ENCODE assay signal across 8 mouse cellular contexts in genomic region chr8:15438546-15438945, GRCm38 (mm10).
DNase-seq lines count a peak whose midpoint lies in the region; ATAC-seq and TF ChIP-seq lines count a peak whose summit lies in the region.

No protein-coding gene starts in this region.

- intact Hi-C loops in left cerebral cortex, postnatal 36 days (cut with DNase I) = no loop called here

- no peak overlapping the region for H3K9ac ChIP-seq in hindbrain, embryonic 11.5 days (ENCODE audit: low read depth, low read length)
- H3K9ac ChIP-seq in hindbrain, embryonic 16.5 days (ENCODE audit: low read depth, low read length) = no peak overlapping the region
- no peak overlapping the region for H3K9ac ChIP-seq in limb, embryonic 14.5 days (ENCODE audit: low read depth, low read length, severe bottlenecking)

- no peaks in the 10 kb centered on the region for H3K9me3 ChIP-seq in hindbrain, embryonic 11.5 days (ENCODE audit: control insufficient read depth, low read length)
- no peaks in the 10 kb centered on the region for H3K9me3 ChIP-seq in hindbrain, embryonic 16.5 days (ENCODE audit: control insufficient read depth, low read length)
- no peaks in the 10 kb centered on the region for H3K9me3 ChIP-seq in limb, embryonic 14.5 days (ENCODE audit: control insufficient read depth, low read length)

- H3K4me2 ChIP-seq in hindbrain, embryonic 11.5 days (replicated peaks; ENCODE audit: low read depth, low read length) = no peak overlapping the region
- no peak overlapping the region for H3K4me2 ChIP-seq in hindbrain, embryonic 16.5 days (ENCODE audit: low read length)
- no peak overlapping the region for H3K4me2 ChIP-seq in limb, embryonic 14.5 days (replicated peaks; ENCODE audit: low read depth, low read length, severe bottlenecking)

- ATAC-seq in hindbrain, embryonic 11.5 days (ENCODE audit: low FRiP score) = no peak
- ATAC-seq in hindbrain, embryonic 16.5 days = no peak
- ATAC-seq in limb, embryonic 14.5 days (ENCODE audit: low FRiP score, low read depth) = no peak

- H3K36me3 ChIP-seq in hindbrain, embryonic 11.5 days (ENCODE audit: control insufficient read depth, insufficient read depth, low read length) = no peaks in the 10 kb centered on the region
- H3K36me3 ChIP-seq in hindbrain, embryonic 16.5 days (ENCODE audit: control insufficient read depth, insufficient read depth, low read length) = no peaks in the 10 kb centered on the region
- no peaks in the 10 kb centered on the region for H3K36me3 ChIP-seq in limb, embryonic 14.5 days (ENCODE audit: control insufficient read depth, insufficient read depth, low read length)

- no peaks in the 10 kb centered on the region for H3K4me1 ChIP-seq in hindbrain, embryonic 11.5 days (replicated peaks; ENCODE audit: control insufficient read depth, insufficient read depth, low read length)
- H3K4me1 ChIP-seq in hindbrain, embryonic 16.5 days (ENCODE audit: control insufficient read depth, insufficient read depth, low read depth, low read length) = no peaks in the 10 kb centered on the region
- H3K4me1 ChIP-seq in limb, embryonic 14.5 days (ENCODE audit: control insufficient read depth, insufficient read depth, low read length) = no peaks in the 10 kb centered on the region

- no peak for TF ChIP-seq POLR2A in limb, embryonic 14.5 days (IDR thresholded peaks at IDR 0.05; ENCODE audit: borderline replicate concordance, extremely low read depth, insufficient read depth, insufficient read length)

- H3K27ac ChIP-seq in hindbrain, embryonic 11.5 days (ENCODE audit: low read depth, low read length) = no peak overlapping the region
- H3K27ac ChIP-seq in hindbrain, embryonic 16.5 days (ENCODE audit: low read depth, low read length) = no peak overlapping the region
- no peak overlapping the region for H3K27ac ChIP-seq in limb, embryonic 14.5 days (replicated peaks; ENCODE audit: low read depth, low read length)

- H3K4me3 ChIP-seq in hindbrain, embryonic 11.5 days (ENCODE audit: low read depth, low read length) = no peak overlapping the region
- H3K4me3 ChIP-seq in hindbrain, embryonic 16.5 days (ENCODE audit: low read length) = no peak overlapping the region
- H3K4me3 ChIP-seq in limb, embryonic 14.5 days (replicated peaks; ENCODE audit: low read length) = no peak overlapping the region

- DNase-seq in hindbrain, embryonic 11.5 days (ENCODE audit: low spot score) = peak; percentile 59
- peak; percentile 26 for DNase-seq in 3T3-L1 (ENCODE audit: low read depth, low spot score)
- peak; percentile 53 for DNase-seq in adrenal gland, postnatal 14 days
- peak; percentile 93 for DNase-seq in limb, embryonic 14.5 days (ENCODE audit: low spot score)
- DNase-seq in thymus, postnatal 25 days = no peak
- DNase-seq in left cerebral cortex, postnatal 36 days (ENCODE audit: low spot score in 2 of 2) = no peak
- no peak for DNase-seq in frontal cortex, postnatal 10 days (ENCODE audit: low spot score in 2 of 2)

- 56% methylated on average over 5 of the region's 5 CpGs for WGBS in hindbrain, embryonic 11.5 days
- 55% methylated on average over 5 of the region's 5 CpGs for WGBS in hindbrain, embryonic 16.5 days
- 52% methylated on average over 5 of the region's 5 CpGs for WGBS in limb, embryonic 14.5 days

- H3K27me3 ChIP-seq in hindbrain, embryonic 11.5 days (ENCODE audit: control insufficient read depth, insufficient read depth, low read length) = no peaks in the 10 kb centered on the region
- H3K27me3 ChIP-seq in hindbrain, embryonic 16.5 days (replicated peaks; ENCODE audit: control insufficient read depth, insufficient read depth, low read length) = no peaks in the 10 kb centered on the region
- H3K27me3 ChIP-seq in limb, embryonic 14.5 days (ENCODE audit: control insufficient read depth, insufficient read depth, low read length) = no peaks in the 10 kb centered on the region

Comparison
In these comparisons a context has a peak if more than half of its experiments do, and no peak if none do; other contexts are left out.
1. DNase-seq: peak in hindbrain, embryonic 11.5 days (single experiment), 3T3-L1 (single experiment), adrenal gland, postnatal 14 days (single experiment) and limb, embryonic 14.5 days (single experiment); none in thymus, postnatal 25 days (single experiment), left cerebral cortex, postnatal 36 days (0 of 2) and frontal cortex, postnatal 10 days (0 of 2).